Mouse (Mus musculus) lung, embryonic 14.5 days (tissue): ENCODE data around the gene Bmp7. TPM values are rescaled to one million over a fixed set of nuclear protein-coding genes. Genes with fewer than 3 reads are reported as not detected.

Experiments
- ATAC-seq: fragments of 200-750 bp; cut with Nextera tagmentation; 2 replicates; pipeline ENCODE4 v1.8.0; 2017; ENCODE audit warnings: mild to moderate bottlenecking, moderate TSS enrichment, moderate library complexity; ENCODE audit not compliant: insufficient read depth
- DNase-seq: peaks from one replicate; pipeline ENCODE4 v3.0.0-alpha.2; 2015
- H3K27ac ChIP-seq: fragments of 300-500 bp; sonication (generic); 2 replicates; pipeline ENCODE4 v1.5.1; 2014; ENCODE audit warnings: low read depth, mild to moderate bottlenecking, moderate library complexity
- H3K27me3 ChIP-seq: fragments of 300-500 bp; sonication (generic); 2 replicates; pipeline ENCODE4 v1.6.1; 2014; ENCODE audit warnings: low read length, control low read depth; ENCODE audit not compliant: insufficient read depth
- H3K36me3 ChIP-seq: fragments of 300-500 bp; sonication (generic); 2 replicates; pipeline ENCODE4 v1.6.1; 2014; ENCODE audit warnings: control low read depth; ENCODE audit not compliant: insufficient read depth
- H3K4me1 ChIP-seq: fragments of 300-500 bp; sonication (generic); 2 replicates; pipeline ENCODE4 v1.6.1; 2014; ENCODE audit warnings: antibody characterized with exemption, control low read depth; ENCODE audit not compliant: insufficient read depth
- H3K4me2 ChIP-seq: fragments of 300-500 bp; sonication (generic); 2 replicates; pipeline ENCODE4 v1.6.1; 2014; ENCODE audit warnings: mild to moderate bottlenecking
- H3K4me3 ChIP-seq: fragments of 300-500 bp; sonication (generic); 2 replicates; pipeline ENCODE4 v1.5.1; 2014; ENCODE audit warnings: low read depth, low read length
- H3K9ac ChIP-seq: fragments of 300-500 bp; sonication (generic); 2 replicates; pipeline ENCODE4 v1.6.1; 2014
- H3K9me3 ChIP-seq: fragments of 300-500 bp; sonication (generic); 2 replicates; pipeline ENCODE4 v1.6.1; 2016; ENCODE audit warnings: low read depth, low read length, control low read depth
- CTCF ChIP-seq: IDR thresholded peaks from 2 replicates; pipeline ENCODE4 v1.5.1; 2016; ENCODE audit warnings: antibody characterized with exemption, low read depth
- WGBS: fragments of 180-500 bp; shearing (Covaris S2); extraction: QIAGEN DNeasy Blood & Tissue Kit; methylation state at CpG from one replicate; pipeline ENCODE4 v1.1.7; 2014; 5-methylcytosine and 5-hydroxymethylcytosine counted together
- polyA plus RNA-seq: library from polyadenylated mRNA; unstranded; fragments of >200 nt; fragmentation: Nextera tagmentation; extraction: Ambion mirVana; gene quantifications from 2 replicates; pipeline ENCODE4 v1.2.1, GENCODE M21; 2014

Gene Bmp7
- polyA plus RNA-seq, 1 experiment from 2014 or later, result 10.7 TPM

GRCm38 (mm10) chr2:172863469-172863856 is 76.7 kb downstream of the Bmp7 start:
- 19% methylated on average over 14 of the region's 14 CpGs for WGBS
- H3K4me2 ChIP-seq, result peak overlapping the region; percentile 61
- 0 out of 2 replicates have a peak, but pooled peaks cover 4% of the 10 kb centered on the region for H3K27me3 ChIP-seq
- ATAC-seq (peak; percentile 6; the same call in 1 of the 2 replicates), DNase-seq (peak; percentile 31)
- peaks cover 29% of the 10 kb centered on the region for H3K4me1 ChIP-seq
- peak overlapping the region; percentile 52; the same call in 1 of the 2 replicates for H3K27ac ChIP-seq
- H3K9ac ChIP-seq, result no peak overlapping the region; the same call in 1 of the 2 replicates
- H3K36me3 ChIP-seq, result no peaks in the 10 kb centered on the region
- H3K9me3 ChIP-seq, result no peaks in the 10 kb centered on the region
- TF ChIP-seq CTCF, result no peak
- peak overlapping the region; percentile 20 for H3K4me3 ChIP-seq

GRCm38 (mm10) chr2:172862850-172863468 is 77.2 kb downstream of the Bmp7 start:
- Histone ChIP-seq H3K9ac (no peak overlapping the region; the same call in 1 of the 2 replicates), H3K4me1 (peaks cover 29% of the 10 kb centered on the region), H3K4me2 (peak overlapping the region; percentile 61), H3K9me3 (no peaks in the 10 kb centered on the region), H3K4me3 (peak overlapping the region; percentile 20), H3K27ac (peak overlapping the region; percentile 52; the same call in 1 of the 2 replicates), H3K36me3 (no peaks in the 10 kb centered on the region), H3K27me3 (0 out of 2 replicates have a peak, but pooled peaks cover 4% of the 10 kb centered on the region)
- peak; percentile 4; the same call in 1 of the 2 replicates for TF ChIP-seq CTCF
- DNase-seq, result peak; percentile 80
- 4% methylated on average over 29 of the region's 29 CpGs for WGBS
- ATAC-seq, result peak; percentile 64

- no peaks in the 10 kb centered on the region for H3K9me3 ChIP-seq
- no peaks in the 10 kb centered on the region for H3K36me3 ChIP-seq
- peak overlapping the region; percentile 61 for H3K4me2 ChIP-seq
- H3K27me3 ChIP-seq, result 0 out of 2 replicates have a peak, but pooled peaks cover 4% of the 10 kb centered on the region
- H3K9ac ChIP-seq, result no peak overlapping the region
- H3K4me1 ChIP-seq, result peaks cover 24% of the 10 kb centered on the region
- ATAC-seq, result no peak
- H3K4me3 ChIP-seq, result peak overlapping the region; percentile 20; the same call in 1 of the 2 replicates
- TF ChIP-seq CTCF, result no peak
- 41% methylated on average over 19 of the region's 19 CpGs for WGBS
- no peak overlapping the region; the same call in 1 of the 2 replicates for H3K27ac ChIP-seq
- peak; percentile 23 for DNase-seq
These were observed 77.7 kb downstream of the Bmp7 start for GRCm38 (mm10) chr2:172862424-172862823.

- WGBS, result 45% methylated on average over 14 of the region's 14 CpGs
- H3K27ac ChIP-seq, result no peak overlapping the region
- H3K4me2 ChIP-seq, result no peak overlapping the region
- H3K9me3 ChIP-seq, result no peaks in the 10 kb centered on the region
- TF ChIP-seq CTCF, result no peak
- DNase-seq (peak; percentile 29), ATAC-seq (peak; percentile 26; the same call in 1 of the 2 replicates)
- no peak overlapping the region for H3K9ac ChIP-seq
- no peaks in the 10 kb centered on the region for H3K36me3 ChIP-seq
- 0 out of 2 replicates have a peak, but pooled peaks cover 4% of the 10 kb centered on the region for H3K27me3 ChIP-seq
- H3K4me3 ChIP-seq, result no peak overlapping the region
- peaks cover 17% of the 10 kb centered on the region for H3K4me1 ChIP-seq
These were observed 78.5 kb downstream of the Bmp7 start for GRCm38 (mm10) chr2:172861590-172861989.

- Histone ChIP-seq H3K4me1 (peaks cover 14% of the 10 kb centered on the region), H3K27me3 (0 out of 2 replicates have a peak, but pooled peaks cover 4% of the 10 kb centered on the region), H3K36me3 (no peaks in the 10 kb centered on the region), H3K27ac (no peak overlapping the region), H3K9me3 (no peaks in the 10 kb centered on the region), H3K9ac (no peak overlapping the region), H3K4me2 (no peak overlapping the region), H3K4me3 (no peak overlapping the region)
- no peak for TF ChIP-seq CTCF
- no peak for DNase-seq
- WGBS, result 84% methylated on average over 8 of the region's 8 CpGs
- no peak for ATAC-seq
These were observed 79.5 kb downstream of the Bmp7 start for GRCm38 (mm10) chr2:172860593-172860992.

- WGBS, result 78% methylated on average over 7 of the region's 7 CpGs
- ATAC-seq (no peak), DNase-seq (no peak)
- no peaks in the 10 kb centered on the region for H3K36me3 ChIP-seq
- no peak for TF ChIP-seq CTCF
- H3K4me3 ChIP-seq, result no peak overlapping the region
- peaks cover 14% of the 10 kb centered on the region for H3K4me1 ChIP-seq
- H3K4me2 ChIP-seq, result no peak overlapping the region
- no peaks in the 10 kb centered on the region for H3K9me3 ChIP-seq
- H3K27ac ChIP-seq, result no peak overlapping the region
- H3K9ac ChIP-seq, result no peak overlapping the region
- H3K27me3 ChIP-seq, result 0 out of 2 replicates have a peak, but pooled peaks cover 4% of the 10 kb centered on the region
These were observed 80.0 kb downstream of the Bmp7 start for GRCm38 (mm10) chr2:172860104-172860503.

GRCm38 (mm10) chr2:172857048-172857447 is 83.1 kb downstream of the Bmp7 start:
- ATAC-seq, result no peak
- WGBS, result 57% methylated on average over 10 of the region's 10 CpGs
- Histone ChIP-seq H3K9ac (no peak overlapping the region), H3K4me2 (no peak overlapping the region), H3K9me3 (no peaks in the 10 kb centered on the region), H3K36me3 (no peaks in the 10 kb centered on the region), H3K27ac (no peak overlapping the region), H3K4me1 (no peaks in the 10 kb centered on the region), H3K4me3 (no peak overlapping the region), H3K27me3 (0 out of 2 replicates have a peak, but pooled peaks cover 4% of the 10 kb centered on the region)
- no peak for TF ChIP-seq CTCF
- DNase-seq, result no peak
